Mouse (Mus musculus) kidney, embryonic 16.5 days (tissue): ENCODE measurements around the gene Cdhr3. TPM values are rescaled to one million over a fixed set of nuclear protein-coding genes. Genes with fewer than 3 reads are reported as not detected.
A peak's percentile ranks its signal among the peaks of the same experiment; 100 is the strongest.

Source experiments
- ATAC-seq: fragments of 200-750 bp; cut with Nextera tagmentation; 2 replicates; pipeline ENCODE4 v1.8.0; 2017; ENCODE audit warnings: moderate TSS enrichment; ENCODE audit not compliant: low FRiP score, low TSS enrichment
- H3K27ac ChIP-seq: fragments of 300-500 bp; sonication (generic); 2 replicates; pipeline ENCODE4 v1.5.1; 2014; ENCODE audit warnings: low read length
- H3K27me3 ChIP-seq: fragments of 300-500 bp; sonication (generic); 2 replicates; pipeline ENCODE4 v1.6.1; 2014; ENCODE audit warnings: low read length, control low read depth, mixed read lengths; ENCODE audit not compliant: insufficient read depth
- H3K36me3 ChIP-seq: fragments of 300-500 bp; sonication (generic); 2 replicates; pipeline ENCODE4 v1.6.1; 2014; ENCODE audit warnings: low read length, control low read depth, mixed read lengths; ENCODE audit not compliant: insufficient read depth
- H3K4me1 ChIP-seq: fragments of 300-500 bp; sonication (generic); 2 replicates; pipeline ENCODE4 v1.6.1; 2014; ENCODE audit warnings: low read length, control low read depth, mixed read lengths; ENCODE audit not compliant: insufficient read depth
- H3K4me2 ChIP-seq: fragments of 300-500 bp; sonication (generic); replicated peaks from 2 replicates; pipeline ENCODE4 v1.6.1; 2014; ENCODE audit warnings: low read depth, low read length
- H3K4me3 ChIP-seq: fragments of 300-500 bp; sonication (generic); 2 replicates; pipeline ENCODE4 v1.5.1; 2014; ENCODE audit warnings: mild to moderate bottlenecking, low read length
- H3K9ac ChIP-seq: fragments of 300-500 bp; sonication (generic); replicated peaks from 2 replicates; pipeline ENCODE4 v1.6.1; 2014; ENCODE audit warnings: low read length
- H3K9me3 ChIP-seq: fragments of 300-500 bp; sonication (generic); 2 replicates; pipeline ENCODE4 v1.6.1; 2016; ENCODE audit warnings: low read length, control low read depth
- WGBS: fragments of 180-500 bp; shearing (Covaris S2); extraction: QIAGEN DNeasy Blood & Tissue Kit; methylation state at CpG from one replicate; pipeline ENCODE4 v1.1.7; 2014; 5-methylcytosine and 5-hydroxymethylcytosine counted together
- polyA plus RNA-seq: library from polyadenylated mRNA; unstranded; fragments of >200 nt; fragmentation: Nextera tagmentation; extraction: Ambion mirVana; gene quantifications from 2 replicates; pipeline ENCODE4 v1.2.1, GENCODE M21; 2015

Gene Cdhr3
- polyA plus RNA-seq, 1 experiment from 2014 or later = 0.05 TPM

DNA sequence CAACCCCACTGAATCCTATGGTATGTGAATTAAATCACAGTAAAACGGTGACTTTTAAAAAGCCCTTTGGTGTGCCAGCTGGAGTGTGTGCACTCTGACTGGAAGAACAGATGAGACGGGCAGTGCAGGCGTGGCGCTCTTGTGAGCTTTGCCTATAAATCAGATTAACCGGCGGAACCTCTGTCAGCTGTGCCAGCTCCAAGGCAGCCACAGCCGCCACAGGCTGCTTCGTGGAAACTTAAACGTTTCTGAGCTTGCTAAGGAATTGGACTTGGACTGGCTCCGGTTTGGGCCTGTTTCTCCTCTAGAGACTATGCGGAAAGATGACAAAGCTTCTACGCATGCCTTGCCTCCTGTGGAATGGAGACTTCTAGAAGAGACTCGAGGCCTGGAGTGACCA is 62.6 kb downstream of the Cdhr3 start:
- Histone ChIP-seq H3K36me3 (no peaks in the 10 kb centered on the region), H3K9me3 (no peaks in the 10 kb centered on the region), H3K9ac (no peak overlapping the region), H3K27me3 (no peaks in the 10 kb centered on the region), H3K4me2 (no peak overlapping the region), H3K27ac (no peak overlapping the region), H3K4me1 (peaks cover 27% of the 10 kb centered on the region), H3K4me3 (no peak overlapping the region)
- ATAC-seq = no peak; the same call in 1 of the 2 replicates
- whole genome bisulfite sequencing = 41% methylated on average over 13 of the region's 13 CpGs

DNA sequence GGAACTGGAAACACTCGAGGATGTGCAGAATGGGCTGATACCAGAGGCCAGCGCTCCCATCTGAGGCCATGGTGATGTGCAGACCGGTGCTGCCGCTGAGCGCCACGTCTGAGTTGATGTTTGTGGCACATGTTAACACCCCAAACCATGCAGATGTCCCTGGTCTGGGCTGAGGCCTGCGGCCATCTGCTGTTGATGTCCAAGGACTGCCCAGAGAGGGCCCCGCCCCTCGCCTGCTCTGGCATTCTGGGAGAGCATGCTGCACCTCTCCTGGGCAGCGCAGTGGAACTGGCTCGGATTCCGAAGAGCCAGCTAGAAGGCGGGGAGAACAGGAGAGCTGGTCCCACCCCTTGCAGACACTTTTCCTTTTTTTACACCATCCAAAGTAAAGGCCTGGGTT is 64.0 kb downstream of the Cdhr3 start:
- peak; percentile 64 for ATAC-seq
- Histone ChIP-seq H3K9ac (no peak overlapping the region), H3K4me1 (peaks cover 20% of the 10 kb centered on the region), H3K9me3 (no peaks in the 10 kb centered on the region), H3K27me3 (no peaks in the 10 kb centered on the region), H3K4me2 (no peak overlapping the region), H3K36me3 (no peaks in the 10 kb centered on the region), H3K27ac (no peak overlapping the region), H3K4me3 (no peak overlapping the region)
- 51% methylated on average over 13 of the region's 13 CpGs for WGBS

GRCm38 (mm10) chr12:33028109-33028691 is 64.5 kb downstream of the Cdhr3 start:
- no peak overlapping the region for H3K9ac ChIP-seq

GRCm38 (mm10) chr12:33027093-33027492 is 65.6 kb downstream of the Cdhr3 start:
- Histone ChIP-seq H3K4me3 (no peak overlapping the region), H3K36me3 (no peaks in the 10 kb centered on the region), H3K9ac (0 out of 2 replicates have a peak overlapping the region, but pooled peaks have one; percentile 20), H3K9me3 (peaks cover 4% of the 10 kb centered on the region; the same call in 1 of the 2 replicates), H3K4me2 (no peak overlapping the region), H3K4me1 (peaks cover 11% of the 10 kb centered on the region; the same call in 1 of the 2 replicates), H3K27me3 (no peaks in the 10 kb centered on the region), H3K27ac (no peak overlapping the region)
- WGBS = under 1% methylated on average over 10 of the region's 10 CpGs
- ATAC-seq = 0 out of 2 replicates have a peak, but pooled peaks have one; percentile 39

More at GRCm38 (mm10) chr12:33028109-33028691, 64.5 kb downstream of the Cdhr3 start:
- Histone ChIP-seq H3K4me2 (no peak overlapping the region), H3K27ac (no peak overlapping the region), H3K36me3 (no peaks in the 10 kb centered on the region), H3K4me1 (peaks cover 15% of the 10 kb centered on the region), H3K9me3 (no peaks in the 10 kb centered on the region), H3K4me3 (no peak overlapping the region), H3K27me3 (no peaks in the 10 kb centered on the region)
- 53% methylated on average over 10 of the region's 10 CpGs for WGBS
- ATAC-seq = no peak; the same call in 1 of the 2 replicates

DNA sequence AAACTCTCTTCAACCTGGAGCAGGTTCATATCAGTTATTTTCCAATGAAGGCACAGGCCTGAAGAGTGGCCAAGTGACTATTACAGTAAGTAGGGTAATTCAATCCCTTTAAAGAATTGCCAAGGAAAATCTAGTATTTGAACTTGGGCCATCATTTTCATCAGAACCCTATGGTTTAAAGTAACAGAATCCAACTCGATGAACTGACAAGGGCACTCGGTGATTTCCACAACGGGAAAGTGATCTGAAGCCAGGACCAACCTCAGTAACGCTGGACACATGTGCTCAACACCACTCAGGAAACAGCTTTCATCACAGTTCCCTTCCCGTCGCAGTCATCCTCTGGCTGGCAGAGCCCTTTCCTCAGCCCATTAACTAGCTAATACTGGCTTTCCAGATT is 68.2 kb downstream of the Cdhr3 start:
- H3K9ac ChIP-seq = no peak overlapping the region
- H3K27ac ChIP-seq = no peak overlapping the region
- H3K4me3 ChIP-seq = no peak overlapping the region
- ATAC-seq = no peak
- H3K36me3 ChIP-seq = no peaks in the 10 kb centered on the region
- peaks cover 9% of the 10 kb centered on the region; the same call in 1 of the 2 replicates for H3K4me1 ChIP-seq
- WGBS = 61% methylated on average over 6 of the region's 6 CpGs
- no peaks in the 10 kb centered on the region for H3K27me3 ChIP-seq
- peaks cover 4% of the 10 kb centered on the region; the same call in 1 of the 2 replicates for H3K9me3 ChIP-seq
- no peak overlapping the region for H3K4me2 ChIP-seq

- H3K27ac ChIP-seq = no peak overlapping the region
- H3K9ac ChIP-seq = no peak overlapping the region
- 83% methylated on average over 4 of the region's 4 CpGs for WGBS
- H3K4me2 ChIP-seq = no peak overlapping the region
- H3K36me3 ChIP-seq = no peaks in the 10 kb centered on the region
- ATAC-seq = no peak
- peaks cover 4% of the 10 kb centered on the region; the same call in 1 of the 2 replicates for H3K9me3 ChIP-seq
- no peaks in the 10 kb centered on the region for H3K4me1 ChIP-seq
- no peaks in the 10 kb centered on the region for H3K27me3 ChIP-seq
- no peak overlapping the region for H3K4me3 ChIP-seq
Measured at GRCm38 (mm10) chr12:33021751-33022150, 70.9 kb downstream of the Cdhr3 start.

GRCm38 (mm10) chr12:33021140-33021539 is 71.5 kb downstream of the Cdhr3 start:
- Histone ChIP-seq H3K9ac (no peak overlapping the region), H3K4me3 (no peak overlapping the region), H3K36me3 (no peaks in the 10 kb centered on the region), H3K27ac (no peak overlapping the region), H3K4me1 (no peaks in the 10 kb centered on the region), H3K4me2 (no peak overlapping the region), H3K9me3 (peaks cover 4% of the 10 kb centered on the region; the same call in 1 of the 2 replicates), H3K27me3 (no peaks in the 10 kb centered on the region)
- ATAC-seq = no peak
- 78% methylated on average over 9 of the region's 9 CpGs for WGBS

DNA sequence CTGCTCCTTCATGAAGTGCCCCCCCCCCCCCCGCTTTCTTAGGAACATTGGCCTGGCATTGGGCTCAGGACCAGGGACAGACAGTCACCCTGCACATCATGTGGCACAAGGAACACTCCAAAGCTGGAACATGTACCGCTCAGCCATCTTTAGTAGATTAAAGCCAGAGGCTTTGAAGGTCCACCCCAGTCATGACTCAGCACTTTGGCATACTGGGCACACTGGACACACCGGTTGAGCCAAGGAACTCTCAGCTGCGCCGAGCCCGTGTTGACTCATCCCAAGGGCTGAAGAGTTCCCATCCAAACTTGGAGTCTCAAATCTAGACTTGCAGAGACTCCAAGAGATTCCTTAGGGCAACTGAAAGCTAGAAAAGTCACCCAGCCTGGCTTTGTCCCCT is 72.7 kb downstream of the Cdhr3 start:
- Histone ChIP-seq H3K27me3 (no peaks in the 10 kb centered on the region), H3K4me2 (no peak overlapping the region), H3K4me1 (no peaks in the 10 kb centered on the region), H3K36me3 (no peaks in the 10 kb centered on the region), H3K4me3 (no peak overlapping the region), H3K9ac (no peak overlapping the region), H3K27ac (no peak overlapping the region), H3K9me3 (peaks cover 4% of the 10 kb centered on the region; the same call in 1 of the 2 replicates)
- no peak for ATAC-seq
- 90% methylated on average over 6 of the region's 6 CpGs for WGBS

DNA sequence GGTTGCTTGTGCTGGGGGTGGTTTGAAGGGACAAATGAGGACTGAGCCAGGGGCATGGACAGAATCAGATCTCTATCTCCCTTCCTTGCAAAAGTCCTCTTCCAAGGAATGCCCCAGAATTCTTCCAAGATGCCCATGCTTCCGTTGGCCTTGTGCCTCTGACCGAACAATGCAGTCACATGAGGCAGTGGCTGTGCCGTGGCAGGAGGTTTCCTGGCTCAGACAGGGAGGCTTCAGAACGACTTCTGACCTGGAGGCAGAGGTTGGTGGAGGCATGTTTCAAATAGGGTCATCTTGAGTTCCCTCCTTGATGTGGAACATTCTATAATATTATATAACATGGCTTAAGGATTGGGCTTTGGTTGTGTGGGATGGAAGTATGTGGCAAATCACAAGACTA is 74.1 kb downstream of the Cdhr3 start:
- Histone ChIP-seq H3K36me3 (no peaks in the 10 kb centered on the region), H3K4me3 (no peak overlapping the region), H3K4me2 (no peak overlapping the region), H3K27ac (no peak overlapping the region), H3K9me3 (peaks cover 4% of the 10 kb centered on the region; the same call in 1 of the 2 replicates), H3K27me3 (no peaks in the 10 kb centered on the region), H3K9ac (no peak overlapping the region), H3K4me1 (no peaks in the 10 kb centered on the region)
- ATAC-seq = no peak
- 70% methylated on average over 4 of the region's 4 CpGs for WGBS

DNA sequence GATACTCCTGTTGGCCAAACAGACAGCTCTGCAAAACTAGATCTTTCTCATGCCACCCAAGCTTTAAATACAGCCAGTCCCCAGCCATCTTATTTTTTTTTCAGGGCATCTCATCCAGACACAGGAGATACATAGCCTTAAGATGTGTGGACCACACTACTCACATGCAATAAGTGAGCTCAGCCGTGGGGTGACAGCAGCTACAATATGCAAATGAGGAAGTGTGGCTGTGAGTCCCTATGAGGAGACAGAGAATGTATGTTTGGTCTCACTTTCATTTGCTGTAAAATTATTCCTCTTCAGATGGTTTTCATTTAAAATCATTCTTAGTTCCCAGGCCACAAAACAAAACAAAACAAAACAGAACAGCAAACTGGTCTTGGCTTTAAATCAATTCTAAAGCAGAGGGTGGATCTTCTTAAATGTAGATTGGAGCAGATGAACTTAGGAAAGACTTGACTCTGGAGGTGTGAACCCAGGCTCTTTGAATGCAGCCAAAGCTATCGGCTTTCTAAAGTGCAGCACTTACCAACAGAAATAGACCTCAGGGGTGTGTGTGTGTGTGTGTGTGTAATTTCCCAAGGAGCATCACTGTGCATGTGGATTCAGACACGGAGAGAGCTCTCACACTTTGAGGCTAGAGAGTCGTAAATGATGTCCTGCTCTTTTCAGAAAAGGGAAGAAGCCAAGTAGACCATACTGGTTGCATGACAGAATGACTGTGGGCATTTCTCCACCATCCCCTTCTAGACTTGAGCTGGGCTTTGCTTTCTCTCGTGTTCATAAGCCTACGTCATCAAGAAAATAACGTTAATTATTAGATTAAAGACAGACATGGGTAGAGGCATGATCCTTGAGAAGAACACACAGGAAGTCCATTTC is 75.6 kb downstream of the Cdhr3 start:
- no peak overlapping the region for H3K9ac ChIP-seq
- H3K9me3 ChIP-seq = no peaks in the 10 kb centered on the region
- 52% methylated on average over 7 of the region's 7 CpGs for WGBS
- H3K4me1 ChIP-seq = no peaks in the 10 kb centered on the region
- no peak overlapping the region for H3K4me3 ChIP-seq
- no peaks in the 10 kb centered on the region for H3K36me3 ChIP-seq
- H3K27ac ChIP-seq = no peak overlapping the region
- H3K4me2 ChIP-seq = no peak overlapping the region
- no peaks in the 10 kb centered on the region for H3K27me3 ChIP-seq
- ATAC-seq = no peak
